Mouse (Mus musculus) thymus, postnatal 25 days (tissue): ENCODE results near the gene Cryl1.

Experiments
- DNase-seq: peaks from one replicate; pipeline ENCODE4 v3.0.0; 2022

Gene Cryl1

DNA sequence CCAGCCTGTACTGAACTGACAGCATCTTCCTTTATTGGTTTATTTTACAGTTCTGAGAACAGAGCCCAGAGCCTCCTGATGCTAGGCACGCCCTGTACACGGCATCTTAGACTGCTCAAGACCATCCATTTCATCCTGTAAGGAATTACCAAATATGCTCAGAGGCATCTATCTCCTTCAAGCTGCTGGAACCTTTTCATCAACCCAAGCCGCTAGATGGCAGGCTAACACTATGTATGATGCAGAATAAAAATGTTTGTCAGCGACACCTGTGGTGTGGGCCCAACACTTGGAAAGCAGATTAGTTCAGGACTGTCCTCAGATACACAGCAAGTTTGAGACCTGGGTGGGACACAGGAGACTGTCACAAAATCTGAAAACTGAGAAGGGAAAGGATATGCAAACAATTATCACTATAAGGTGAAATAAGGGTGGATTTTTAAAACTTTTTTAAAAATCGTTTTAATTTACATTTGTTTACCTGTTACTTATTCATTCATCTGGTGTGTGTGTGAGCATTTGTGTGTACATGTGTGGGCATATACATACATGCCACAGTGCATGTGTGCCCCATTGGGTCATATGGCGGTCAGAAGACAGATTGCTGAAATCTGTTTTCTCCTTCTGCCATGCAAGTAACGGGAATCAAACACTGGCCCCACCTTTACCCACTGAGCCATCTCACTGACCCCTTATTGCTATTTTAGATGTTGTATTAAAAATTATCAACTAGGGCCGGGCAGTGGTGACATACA, 25.8 kb downstream of the Cryl1 start:
- peak; percentile 75 for DNase-seq

DNA sequence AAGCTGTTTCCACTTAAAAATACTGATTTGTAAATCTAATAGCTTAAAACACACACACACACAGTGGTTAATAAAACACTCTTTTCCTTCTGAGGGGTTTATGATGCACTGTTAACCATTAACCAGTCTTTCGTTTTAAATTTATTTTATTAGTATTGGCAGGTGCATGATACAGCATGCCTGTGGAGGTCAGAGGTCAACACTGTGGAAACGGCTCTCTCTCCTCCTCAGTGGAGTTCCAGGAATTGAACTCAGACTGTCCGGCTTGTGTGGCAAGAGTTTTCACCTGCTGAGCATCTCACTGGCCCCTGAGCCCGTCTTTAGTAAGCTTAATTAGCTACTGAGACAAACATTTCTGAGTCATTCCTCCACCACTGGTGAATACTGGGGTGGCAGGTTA, 31.0 kb downstream of the Cryl1 start:
- DNase-seq = no peak

- DNase-seq = no peak
Observed at GRCm38 (mm10) chr14:57366724-57367123, 31.6 kb downstream of the Cryl1 start.

DNA sequence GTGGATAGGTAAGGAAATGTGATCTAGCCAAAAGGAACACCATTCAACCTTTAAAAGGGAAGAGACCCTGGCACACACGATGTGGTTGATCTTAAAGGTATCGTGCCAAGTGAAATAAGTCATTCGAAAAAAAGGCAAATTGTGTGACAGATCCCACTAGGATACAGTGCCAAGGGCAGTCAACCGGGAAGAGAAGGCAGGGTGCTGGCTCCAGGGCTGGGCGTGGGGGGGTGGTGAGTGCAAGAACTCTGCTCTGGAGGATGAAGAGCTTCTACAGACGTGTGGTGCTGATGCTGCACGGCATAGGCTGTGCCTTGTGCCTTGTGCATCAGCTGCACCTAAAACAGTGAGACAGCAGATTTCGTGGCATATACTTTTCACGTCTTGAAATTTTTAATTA, 33.0 kb downstream of the Cryl1 start:
- DNase-seq = no peak

- no peak for DNase-seq
Observed at GRCm38 (mm10) chr14:57363833-57364232, 34.5 kb downstream of the Cryl1 start.

- peak; percentile 78 for DNase-seq
Observed at GRCm38 (mm10) chr14:57362726-57363660, 35.3 kb downstream of the Cryl1 start.

- DNase-seq = no peak
Observed at GRCm38 (mm10) chr14:57357030-57357429, 41.3 kb downstream of the Cryl1 start.

DNA sequence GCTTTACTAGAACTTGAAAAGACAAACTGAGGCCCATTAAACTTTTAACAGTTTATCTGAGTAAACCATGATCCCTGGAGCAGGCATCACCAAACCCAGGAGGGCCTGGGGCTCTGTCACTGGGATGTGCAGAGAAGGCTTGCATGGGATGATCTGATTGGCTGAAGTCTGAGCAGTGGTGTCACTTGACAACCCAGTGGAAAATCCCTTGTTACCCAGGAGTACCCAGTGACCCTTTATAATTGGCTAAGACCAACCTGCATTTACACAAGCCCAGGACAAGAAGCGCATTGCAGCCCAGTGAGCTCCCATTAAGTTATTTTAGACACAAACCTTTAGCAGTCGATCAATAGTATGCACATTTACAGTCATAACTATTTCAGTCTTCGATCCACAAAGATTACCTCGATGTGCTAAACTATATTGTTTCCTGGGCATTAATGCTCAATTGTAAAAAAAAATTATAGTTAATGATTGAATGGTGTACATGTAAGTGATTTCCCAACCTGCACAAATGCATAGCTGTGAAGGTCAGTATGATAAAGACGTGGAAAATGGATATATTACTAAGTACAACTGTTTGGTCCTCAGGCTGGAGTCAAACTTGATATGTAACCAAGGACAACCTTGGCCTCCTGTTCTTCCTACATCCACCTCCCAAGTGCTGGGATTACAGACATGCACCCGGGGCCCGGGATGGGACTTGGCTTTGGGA, 46.7 kb downstream of the Cryl1 start:
- no peak for DNase-seq

GRCm38 (mm10) chr14:57349955-57350354, 48.4 kb downstream of the Cryl1 start:
- no peak for DNase-seq

DNA sequence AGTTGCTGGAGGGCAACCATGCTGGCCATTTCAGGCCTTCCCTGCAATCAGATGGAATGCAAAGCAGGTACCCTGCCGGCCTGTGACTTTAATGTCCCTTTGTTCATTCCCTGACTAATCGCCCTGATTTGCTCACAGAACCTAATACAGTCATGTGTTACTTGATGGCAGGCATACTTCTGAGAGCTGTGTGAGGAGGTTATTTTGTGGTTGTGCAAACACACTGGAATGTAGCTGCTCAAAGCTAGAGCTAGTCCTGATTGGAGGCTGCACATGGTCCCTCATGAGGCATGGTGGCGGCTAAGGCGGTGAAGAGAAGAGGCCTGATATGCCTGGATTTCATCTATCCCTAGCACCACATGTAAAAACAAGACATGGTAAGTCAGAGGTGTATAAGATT, 50.2 kb downstream of the Cryl1 start:
- no peak for DNase-seq

DNA sequence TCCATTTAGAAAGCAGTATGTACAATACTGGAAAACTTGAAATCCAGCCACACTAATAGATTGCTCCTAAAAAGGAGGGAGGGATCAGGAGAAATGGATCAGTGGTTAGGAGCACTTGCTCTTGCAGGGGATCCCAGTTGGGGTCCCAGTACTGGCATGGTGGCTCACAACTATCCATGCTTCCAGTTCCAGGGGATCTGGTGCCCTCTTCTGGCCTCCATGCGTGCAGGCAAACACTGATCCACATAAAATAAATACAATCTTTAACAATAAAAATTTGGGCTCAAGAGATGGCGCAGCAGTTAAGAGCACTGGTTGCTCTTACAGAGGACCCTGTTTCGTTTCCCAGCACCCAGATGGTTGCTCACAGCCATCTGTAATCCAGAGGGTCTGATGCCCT, 52.2 kb downstream of the Cryl1 start:
- DNase-seq = no peak

GRCm38 (mm10) chr14:57344781-57345492, 53.4 kb downstream of the Cryl1 start:
- DNase-seq = no peak

GRCm38 (mm10) chr14:57343057-57343750, 55.1 kb downstream of the Cryl1 start:
- DNase-seq = no peak

DNA sequence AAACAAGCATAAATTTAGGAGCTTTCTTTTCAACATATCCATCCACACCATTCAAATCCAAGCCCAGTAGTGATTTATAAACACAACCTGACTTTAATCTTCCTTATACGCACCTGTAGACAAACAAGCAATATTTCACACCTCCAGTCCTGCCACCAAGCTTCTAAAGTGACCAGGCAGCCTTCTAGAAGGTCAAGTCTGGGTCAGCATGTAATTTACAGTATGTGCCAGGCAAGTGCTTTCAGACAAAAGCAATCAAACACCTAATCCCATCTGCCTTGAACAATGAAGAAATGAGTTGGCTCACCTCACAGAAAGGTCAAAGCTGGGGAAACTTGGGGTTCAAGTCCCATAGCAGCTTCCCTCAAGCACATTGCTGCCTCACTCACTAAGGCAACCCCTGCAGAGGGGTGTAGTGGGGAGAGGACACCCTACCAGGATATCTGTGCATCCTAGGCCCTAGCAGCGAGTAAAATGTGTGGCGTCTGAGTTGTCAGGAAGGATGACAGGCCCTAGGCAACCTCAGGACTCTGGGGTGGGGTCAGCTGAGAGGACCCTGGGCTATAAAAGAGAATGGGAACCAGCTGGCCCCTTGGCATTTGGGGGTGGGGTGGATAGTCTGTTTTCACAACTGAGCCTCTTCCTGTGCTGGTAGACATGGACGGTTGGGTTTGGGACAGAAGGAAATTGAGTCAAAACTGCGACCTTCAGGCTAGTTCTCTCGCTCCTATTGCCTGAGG, 55.8 kb downstream of the Cryl1 start:
- no peak for DNase-seq

DNA sequence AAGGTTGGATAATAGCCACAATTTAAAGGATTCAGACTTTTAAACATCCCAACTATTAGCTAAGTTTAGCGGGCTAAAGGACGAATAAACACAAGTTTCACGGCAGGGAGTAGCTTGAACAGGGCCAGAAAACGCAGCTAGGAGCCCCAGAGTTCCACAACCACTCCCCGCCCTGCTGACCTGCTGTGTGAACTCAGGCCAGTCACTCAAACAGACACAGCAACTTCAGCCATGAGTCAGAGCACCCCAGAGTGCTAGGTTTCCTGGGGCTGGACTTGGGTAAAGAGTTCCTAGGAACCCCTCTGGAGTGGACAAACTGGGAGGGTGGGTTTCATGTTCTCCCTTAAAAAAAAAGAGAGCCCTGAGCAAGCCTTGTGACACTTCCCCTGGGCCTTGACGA, 59.7 kb downstream of the Cryl1 start:
- no peak for DNase-seq

DNA sequence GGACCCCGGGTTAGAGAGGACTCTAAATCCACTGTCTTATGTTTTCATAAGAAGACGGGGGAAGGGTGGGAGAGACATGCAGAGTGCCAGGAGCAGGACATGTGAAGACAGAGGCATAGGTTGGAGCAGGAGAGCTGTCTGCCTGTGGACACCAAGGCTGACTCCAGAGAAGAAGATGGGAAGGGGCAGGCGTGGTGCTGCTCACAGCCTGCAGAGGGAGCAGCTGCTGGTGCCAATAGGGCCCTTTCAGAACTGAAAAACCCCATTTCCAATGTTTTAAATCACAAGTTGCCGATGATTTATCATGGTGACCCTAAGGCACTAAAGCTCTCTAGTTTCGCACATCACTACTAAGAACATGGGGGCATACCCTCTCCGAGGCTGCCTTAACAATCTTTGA, 63.5 kb downstream of the Cryl1 start:
- no peak for DNase-seq

- no peak for DNase-seq
Observed at GRCm38 (mm10) chr14:57332503-57332902, 65.8 kb downstream of the Cryl1 start.

GRCm38 (mm10) chr14:57331097-57331496, 67.2 kb downstream of the Cryl1 start:
- no peak for DNase-seq

- no peak for DNase-seq
Observed at GRCm38 (mm10) chr14:57329600-57329999, 68.7 kb downstream of the Cryl1 start.

DNA sequence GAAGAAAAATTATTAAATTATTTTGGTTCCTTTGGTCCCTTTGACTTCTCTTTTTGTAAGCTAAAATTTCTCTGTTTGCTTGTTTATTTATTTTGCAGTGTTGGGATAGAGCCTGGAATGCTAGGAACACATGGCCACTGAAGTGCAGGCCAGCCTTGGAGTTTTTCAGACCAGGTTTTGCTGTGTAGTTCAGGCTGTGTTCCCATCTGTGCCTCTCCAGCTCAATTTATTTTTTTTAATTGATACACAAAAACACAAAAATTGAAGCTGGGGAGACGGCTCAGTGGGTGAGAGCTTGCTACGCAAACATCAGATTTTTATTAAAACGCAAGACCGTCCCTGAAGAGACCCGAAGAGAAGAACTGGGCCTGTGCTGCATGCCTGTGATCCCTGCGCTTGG, 71.6 kb downstream of the Cryl1 start:
- DNase-seq = no peak

DNA sequence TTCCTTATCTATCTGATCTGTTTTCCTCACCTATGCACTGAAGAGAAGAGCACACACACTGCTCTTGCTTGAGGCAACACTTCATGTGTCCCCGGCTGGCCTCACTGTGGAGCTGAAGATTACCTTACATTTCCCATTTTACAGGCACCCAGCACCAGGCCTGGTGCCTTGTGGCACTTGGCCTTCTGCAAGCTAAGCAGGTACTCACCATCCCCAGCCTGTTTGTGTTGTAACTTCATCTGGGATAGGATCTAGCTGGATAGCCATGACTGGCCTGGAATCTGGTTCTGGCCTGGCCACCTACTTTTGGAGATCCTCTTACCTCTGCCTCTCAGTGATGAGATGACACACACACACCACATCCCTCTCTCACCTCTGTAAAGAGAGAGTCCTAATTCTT, 79.5 kb downstream of the Cryl1 start:
- DNase-seq = no peak
